Mouse (Mus musculus): ENCODE data around the gene Coq8b. TPM values are rescaled to one million over a fixed set of nuclear protein-coding genes. Genes with fewer than 3 reads are reported as not detected.

Gene Coq8b
- polyA plus RNA-seq, 1 experiment: 28.9 TPM

GRCm38 (mm10) chr7:27290555-27290954, 57.7 kb downstream of the Coq8b start:
- WGBS: 83% methylated on average over 2 of the region's 2 CpGs

GRCm38 (mm10) chr7:27291795-27292466, 59.1 kb downstream of the Coq8b start:
- no peak for DNase-seq (ENCODE audit: low read depth in 1 of 2, low spot score in 2 of 2)
- no peak overlapping the region for H3K4me3 ChIP-seq (ENCODE audit: extremely low read depth, insufficient read depth, insufficient read length)
- H3K36me3 ChIP-seq (ENCODE audit: control insufficient read depth, insufficient read depth, low read length): no peaks in the 10 kb centered on the region
- H3K27me3 ChIP-seq (ENCODE audit: control insufficient read depth, insufficient read depth, low read length): no peaks in the 10 kb centered on the region; the same call in 1 of the 2 replicates
- no peak overlapping the region for H3K27ac ChIP-seq (ENCODE audit: insufficient read depth, low read length)
- no peaks in the 10 kb centered on the region for H3K4me1 ChIP-seq (ENCODE audit: control insufficient read depth, insufficient read depth, insufficient read length)
- 51% methylated on average over 12 of the region's 12 CpGs for WGBS
- TF ChIP-seq POLR2A (IDR thresholded peaks at IDR 0.05; ENCODE audit: low read depth, low read length) (no peak), CTCF (IDR thresholded peaks at IDR 0.05; ENCODE audit: extremely low read depth, insufficient read depth, insufficient read length, insufficient replicate concordance) (no peak)

More at GRCm38 (mm10) chr7:27290555-27290954, 57.7 kb downstream of the Coq8b start:
- no peak for TF ChIP-seq POLR2A (IDR thresholded peaks at IDR 0.05; ENCODE audit: low read depth, low read length)
- no peak for TF ChIP-seq CTCF (IDR thresholded peaks at IDR 0.05; ENCODE audit: extremely low read depth, insufficient read depth, insufficient read length, insufficient replicate concordance)
- no peak overlapping the region for H3K27ac ChIP-seq (ENCODE audit: insufficient read depth, low read length)
- no peak overlapping the region for H3K4me3 ChIP-seq (ENCODE audit: extremely low read depth, insufficient read depth, insufficient read length)
- DNase-seq (ENCODE audit: low read depth in 1 of 2, low spot score in 2 of 2): no peak
- no peaks in the 10 kb centered on the region; the same call in 1 of the 2 replicates for H3K27me3 ChIP-seq (ENCODE audit: control insufficient read depth, insufficient read depth, low read length)
- H3K36me3 ChIP-seq (ENCODE audit: control insufficient read depth, insufficient read depth, low read length): no peaks in the 10 kb centered on the region
- H3K4me1 ChIP-seq (ENCODE audit: control insufficient read depth, insufficient read depth, insufficient read length): no peaks in the 10 kb centered on the region

GRCm38 (mm10) chr7:27295956-27296355, 63.1 kb downstream of the Coq8b start:
- no peaks in the 10 kb centered on the region for H3K27me3 ChIP-seq (ENCODE audit: control insufficient read depth, insufficient read depth, low read length)
- no peak for DNase-seq (ENCODE audit: low read depth in 1 of 2, low spot score in 2 of 2)
- H3K4me3 ChIP-seq (ENCODE audit: extremely low read depth, insufficient read depth, insufficient read length): no peak overlapping the region
- WGBS: 74% methylated on average over 4 of the region's 4 CpGs
- H3K36me3 ChIP-seq (ENCODE audit: control insufficient read depth, insufficient read depth, low read length): no peaks in the 10 kb centered on the region
- no peak for TF ChIP-seq POLR2A (IDR thresholded peaks at IDR 0.05; ENCODE audit: low read depth, low read length)
- no peak for TF ChIP-seq CTCF (IDR thresholded peaks at IDR 0.05; ENCODE audit: extremely low read depth, insufficient read depth, insufficient read length, insufficient replicate concordance)
- no peaks in the 10 kb centered on the region for H3K4me1 ChIP-seq (ENCODE audit: control insufficient read depth, insufficient read depth, insufficient read length)
- H3K27ac ChIP-seq (ENCODE audit: insufficient read depth, low read length): no peak overlapping the region

- no peaks in the 10 kb centered on the region for H3K4me1 ChIP-seq (ENCODE audit: control insufficient read depth, insufficient read depth, insufficient read length)
- H3K36me3 ChIP-seq (ENCODE audit: control insufficient read depth, insufficient read depth, low read length): no peaks in the 10 kb centered on the region
- no peaks in the 10 kb centered on the region for H3K27me3 ChIP-seq (ENCODE audit: control insufficient read depth, insufficient read depth, low read length)
- DNase-seq (ENCODE audit: low read depth in 1 of 2, low spot score in 2 of 2): no peak
- no peak overlapping the region for H3K4me3 ChIP-seq (ENCODE audit: extremely low read depth, insufficient read depth, insufficient read length)
- WGBS: 81% methylated on average over 4 of the region's 4 CpGs
- H3K27ac ChIP-seq (ENCODE audit: insufficient read depth, low read length): no peak overlapping the region
- TF ChIP-seq POLR2A (IDR thresholded peaks at IDR 0.05; ENCODE audit: low read depth, low read length): no peak
- no peak for TF ChIP-seq CTCF (IDR thresholded peaks at IDR 0.05; ENCODE audit: extremely low read depth, insufficient read depth, insufficient read length, insufficient replicate concordance)
Measured at GRCm38 (mm10) chr7:27296518-27296917, 63.7 kb downstream of the Coq8b start.

GRCm38 (mm10) chr7:27298033-27298610, 65.3 kb downstream of the Coq8b start:
- no peaks in the 10 kb centered on the region for H3K27me3 ChIP-seq (ENCODE audit: control insufficient read depth, insufficient read depth, low read length)
- H3K27ac ChIP-seq (ENCODE audit: insufficient read depth, low read length): no peak overlapping the region
- H3K4me3 ChIP-seq (ENCODE audit: extremely low read depth, insufficient read depth, insufficient read length): no peak overlapping the region
- DNase-seq (ENCODE audit: low read depth in 1 of 2, low spot score in 2 of 2): no peak
- TF ChIP-seq POLR2A (IDR thresholded peaks at IDR 0.05; ENCODE audit: low read depth, low read length) (no peak), CTCF (IDR thresholded peaks at IDR 0.05; ENCODE audit: extremely low read depth, insufficient read depth, insufficient read length, insufficient replicate concordance) (no peak)
- WGBS: 85% methylated on average over 16 of the region's 16 CpGs
- no peaks in the 10 kb centered on the region for H3K4me1 ChIP-seq (ENCODE audit: control insufficient read depth, insufficient read depth, insufficient read length)
- no peaks in the 10 kb centered on the region for H3K36me3 ChIP-seq (ENCODE audit: control insufficient read depth, insufficient read depth, low read length)

- DNase-seq (ENCODE audit: low read depth in 1 of 2, low spot score in 2 of 2): no peak
- WGBS: 91% methylated on average over 6 of the region's 6 CpGs
- no peak overlapping the region for H3K27ac ChIP-seq (ENCODE audit: insufficient read depth, low read length)
Measured at GRCm38 (mm10) chr7:27298816-27299215, 66.0 kb downstream of the Coq8b start.

GRCm38 (mm10) chr7:27300351-27300750, 67.5 kb downstream of the Coq8b start:
- Histone ChIP-seq H3K36me3 (ENCODE audit: control insufficient read depth, insufficient read depth, low read length) (no peaks in the 10 kb centered on the region), H3K27ac (ENCODE audit: insufficient read depth, low read length) (no peak overlapping the region), H3K4me3 (ENCODE audit: extremely low read depth, insufficient read depth, insufficient read length) (no peak overlapping the region), H3K4me1 (ENCODE audit: control insufficient read depth, insufficient read depth, insufficient read length) (no peaks in the 10 kb centered on the region), H3K27me3 (ENCODE audit: control insufficient read depth, insufficient read depth, low read length) (no peaks in the 10 kb centered on the region)
- DNase-seq (ENCODE audit: low read depth in 1 of 2, low spot score in 2 of 2): no peak
- no peak for TF ChIP-seq POLR2A (IDR thresholded peaks at IDR 0.05; ENCODE audit: low read depth, low read length)
- no peak for TF ChIP-seq CTCF (IDR thresholded peaks at IDR 0.05; ENCODE audit: extremely low read depth, insufficient read depth, insufficient read length, insufficient replicate concordance)
- 83% methylated on average over 4 of the region's 4 CpGs for WGBS

More at GRCm38 (mm10) chr7:27298816-27299215, 66.0 kb downstream of the Coq8b start:
- TF ChIP-seq POLR2A (IDR thresholded peaks at IDR 0.05; ENCODE audit: low read depth, low read length) (no peak), CTCF (IDR thresholded peaks at IDR 0.05; ENCODE audit: extremely low read depth, insufficient read depth, insufficient read length, insufficient replicate concordance) (no peak)
- Histone ChIP-seq H3K27me3 (ENCODE audit: control insufficient read depth, insufficient read depth, low read length) (no peaks in the 10 kb centered on the region), H3K36me3 (ENCODE audit: control insufficient read depth, insufficient read depth, low read length) (no peaks in the 10 kb centered on the region), H3K4me3 (ENCODE audit: extremely low read depth, insufficient read depth, insufficient read length) (no peak overlapping the region), H3K4me1 (ENCODE audit: control insufficient read depth, insufficient read depth, insufficient read length) (no peaks in the 10 kb centered on the region)

Measured in spleen, adult 2 months (tissue).